Mouse (Mus musculus) small intestine, adult 2 months (tissue): ENCODE data around the gene R3hdm4. TPM values are rescaled to one million over a fixed set of nuclear protein-coding genes. Genes with fewer than 3 reads are reported as not detected.
"Not testable (repeated sequence)": the region's sequence is repeated elsewhere in the genome, so short reads cannot be mapped to it uniquely, and the experiment has no call there.

Experiments
- H3K27ac ChIP-seq: fragments of 200-500 bp; 2 replicates; pipeline ENCODE4 v1.5.1; 2012; ENCODE audit warnings: low read depth, low read length, control low read depth, inconsistent platforms; ENCODE audit not compliant: insufficient read depth
- H3K27me3 ChIP-seq: fragments of 200-500 bp; 2 replicates; pipeline ENCODE4 v1.6.1; 2012; ENCODE audit warnings: mild to moderate bottlenecking, moderate library complexity, low read length, inconsistent platforms; ENCODE audit not compliant: control insufficient read depth, insufficient read depth
- H3K36me3 ChIP-seq: fragments of 200-500 bp; 2 replicates; pipeline ENCODE4 v1.6.1; 2012; ENCODE audit warnings: mild to moderate bottlenecking, low read length, control low read depth, inconsistent platforms; ENCODE audit not compliant: control insufficient read depth, insufficient read depth
- H3K4me1 ChIP-seq: fragments of 200-500 bp; 2 replicates; pipeline ENCODE4 v1.6.1; 2012; ENCODE audit warnings: low read length, inconsistent platforms, mixed read lengths; ENCODE audit not compliant: control insufficient read depth, insufficient read depth, insufficient read length
- H3K4me3 ChIP-seq: fragments of 200-500 bp; 2 replicates; pipeline ENCODE4 v1.5.1; 2012; ENCODE audit warnings: low read depth, mild to moderate bottlenecking, control low read depth, inconsistent platforms, low read length, moderate library complexity
- CTCF ChIP-seq: fragments of 200-500 bp; IDR thresholded peaks from 2 replicates; pipeline ENCODE4 v1.5.1; 2012; ENCODE audit warnings: low read depth, mild to moderate bottlenecking, control low read depth, inconsistent platforms, low read length, moderate library complexity, mixed read lengths; ENCODE audit not compliant: insufficient replicate concordance, insufficient read length; ENCODE audit errors: extremely low read depth
- POLR2A ChIP-seq: fragments of 200-500 bp; IDR thresholded peaks from 2 replicates; pipeline ENCODE4 v1.6.1; 2012; ENCODE audit warnings: low read depth, mild to moderate bottlenecking, control low read depth, inconsistent platforms, low read length, moderate library complexity
- WGBS: fragments of 180-500 bp; shearing (Covaris S2); methylation state at CpG from one replicate; pipeline ENCODE4 v1.1.7; 2018; 5-methylcytosine and 5-hydroxymethylcytosine counted together
- polyA plus RNA-seq: library from polyadenylated mRNA; depleted of rRNA; stranded (reverse); fragments of >200 nt; gene quantifications from 2 replicates; pipeline ENCODE4 v1.2.3, GENCODE M21; 2012

Gene R3hdm4
- polyA plus RNA-seq, 1 experiment = 104 TPM

- peak; percentile 77 for TF ChIP-seq CTCF
- 38% methylated on average over 22 of the region's 22 CpGs for WGBS
- H3K27me3 ChIP-seq, H3K4me3 ChIP-seq, H3K4me1 ChIP-seq, H3K27ac ChIP-seq: not testable (repeated sequence)
- H3K36me3 ChIP-seq = peaks cover 11% of the 10 kb centered on the region; the same call in 1 of the 2 replicates
These were observed 28.4 kb downstream of the R3hdm4 start for GRCm38 (mm10) chr10:79892451-79893118.

- TF ChIP-seq CTCF (no peak), POLR2A (no peak)
- peaks cover 4% of the 10 kb centered on the region; the same call in 1 of the 2 replicates for H3K36me3 ChIP-seq
- no peaks in the 10 kb centered on the region for H3K4me1 ChIP-seq
- WGBS = 48% methylated on average over 5 of the region's 5 CpGs
- no peaks in the 10 kb centered on the region for H3K27me3 ChIP-seq
- H3K27ac ChIP-seq = no peak within 1 kb of the TSS
- H3K4me3 ChIP-seq = no peak within 1 kb of the TSS
These were observed 30.3 kb downstream of the R3hdm4 start, which contains the start of gene Cfd for GRCm38 (mm10) chr10:79890670-79891069. Cfd (plus strand) TSS chr10:79890853.

- Histone ChIP-seq H3K4me1 (no peaks in the 10 kb centered on the region), H3K4me3 (no peak overlapping the region), H3K27me3 (no peaks in the 10 kb centered on the region), H3K36me3 (no peaks in the 10 kb centered on the region), H3K27ac (no peak overlapping the region)
- no peak for TF ChIP-seq POLR2A
- TF ChIP-seq CTCF = no peak
- WGBS = 15% methylated on average over 2 of the region's 2 CpGs
These were observed 31.6 kb downstream of the R3hdm4 start for GRCm38 (mm10) chr10:79889386-79889785.

- H3K27ac ChIP-seq = no peak overlapping the region
- WGBS = 84% methylated on average over 8 of the region's 8 CpGs
- peaks cover 8% of the 10 kb centered on the region for H3K4me1 ChIP-seq
- H3K36me3 ChIP-seq = no peaks in the 10 kb centered on the region
- H3K4me3 ChIP-seq = no peak overlapping the region
- no peak for TF ChIP-seq CTCF
- H3K27me3 ChIP-seq = 0 out of 2 replicates have a peak, but pooled peaks cover 3% of the 10 kb centered on the region
These were observed 34.4 kb downstream of the R3hdm4 start for GRCm38 (mm10) chr10:79886611-79887010.

GRCm38 (mm10) chr10:79886054-79886453 is 35.0 kb downstream of the R3hdm4 start, which contains the start of gene Elane:
Elane (plus strand) TSS chr10:79886247.
- H3K27me3 ChIP-seq = 0 out of 2 replicates have a peak, but pooled peaks cover 3% of the 10 kb centered on the region
- H3K36me3 ChIP-seq = no peaks in the 10 kb centered on the region
- WGBS = 71% methylated on average over 6 of the region's 6 CpGs
- H3K4me3 ChIP-seq = no peak within 1 kb of the TSS
- H3K4me1 ChIP-seq = peaks cover 8% of the 10 kb centered on the region
- H3K27ac ChIP-seq = no peak within 1 kb of the TSS
- TF ChIP-seq POLR2A (no peak), CTCF (no peak)

- WGBS = 39% methylated on average over 3 of the region's 3 CpGs
- H3K27ac ChIP-seq, H3K36me3 ChIP-seq, H3K27me3 ChIP-seq, H3K4me3 ChIP-seq: not testable (repeated sequence)
- peaks cover 10% of the 10 kb centered on the region for H3K4me1 ChIP-seq
These were observed 36.1 kb downstream of the R3hdm4 start for GRCm38 (mm10) chr10:79884938-79885337.

GRCm38 (mm10) chr10:79884446-79884845 is 36.6 kb downstream of the R3hdm4 start:
- peaks cover 10% of the 10 kb centered on the region for H3K4me1 ChIP-seq
- 18% methylated on average over 4 of the region's 4 CpGs for WGBS
- no peak overlapping the region for H3K27ac ChIP-seq
- H3K36me3 ChIP-seq = no peaks in the 10 kb centered on the region
- H3K27me3 ChIP-seq = 0 out of 2 replicates have a peak, but pooled peaks cover 3% of the 10 kb centered on the region
- TF ChIP-seq CTCF = no peak
- TF ChIP-seq POLR2A = no peak
- H3K4me3 ChIP-seq = no peak overlapping the region
